Mouse (Mus musculus): ENCODE data around the gene Tspan13. TPM values are rescaled to one million over a fixed set of nuclear protein-coding genes. Genes with fewer than 3 reads are reported as not detected.

Gene Tspan13
- polyA plus RNA-seq, 1 experiment from 2014 or later, result 127 TPM

GRCm38 (mm10) chr12:36039541-36040084 is 2.7 kb downstream of the Tspan13 start:
- Histone ChIP-seq H3K27me3 (ENCODE audit: control insufficient read depth, insufficient read depth, low read length) (no peaks in the 10 kb centered on the region), H3K9ac (ENCODE audit: low read length) (0 out of 2 replicates have a peak overlapping the region, but pooled peaks have one; percentile 12), H3K4me3 (replicated peaks; ENCODE audit: low read length) (peak overlapping the region; percentile 16), H3K4me1 (ENCODE audit: control insufficient read depth, insufficient read depth, low read length) (peaks cover 12% of the 10 kb centered on the region; the same call in 1 of the 2 replicates), H3K9me3 (replicated peaks; ENCODE audit: control insufficient read depth, low read length) (no peaks in the 10 kb centered on the region), H3K27ac (ENCODE audit: low read length) (peak overlapping the region; percentile 19; the same call in 1 of the 2 replicates), H3K4me2 (ENCODE audit: low read depth, low read length) (peak overlapping the region; percentile 34), H3K36me3 (ENCODE audit: control insufficient read depth, insufficient read depth, low read length) (no peaks in the 10 kb centered on the region)
- no peak for ATAC-seq (ENCODE audit: insufficient read depth, low FRiP score)
- 51% methylated on average over 9 of the region's 9 CpGs for WGBS

DNA sequence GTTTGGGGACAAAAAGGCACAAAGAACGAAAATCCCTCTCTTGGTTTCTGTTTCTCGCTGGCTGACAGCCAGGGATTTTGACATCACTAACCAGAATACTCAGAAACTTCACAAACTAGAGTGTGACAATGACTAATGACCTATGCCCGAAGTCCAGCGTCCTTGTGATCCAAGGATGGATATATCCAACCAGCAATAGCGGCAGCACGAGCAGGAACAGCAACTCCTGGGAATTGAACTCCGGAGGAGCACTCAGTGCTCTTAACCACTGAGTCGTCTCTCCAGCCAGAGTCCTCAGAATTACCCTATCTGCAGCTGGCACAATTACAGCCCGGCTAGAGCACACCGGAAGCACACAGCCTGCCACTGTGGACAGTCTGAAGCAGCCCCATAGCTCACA is 5.5 kb downstream of the Tspan13 start:
- no peak for ATAC-seq (ENCODE audit: insufficient read depth, low FRiP score)
- H3K27ac ChIP-seq (ENCODE audit: low read length), result no peak overlapping the region
- H3K4me3 ChIP-seq (replicated peaks; ENCODE audit: low read length), result no peak overlapping the region
- H3K9me3 ChIP-seq (replicated peaks; ENCODE audit: control insufficient read depth, low read length), result no peaks in the 10 kb centered on the region
- 58% methylated on average over 10 of the region's 10 CpGs for WGBS
- no peak overlapping the region for H3K9ac ChIP-seq (ENCODE audit: low read length)
- H3K36me3 ChIP-seq (ENCODE audit: control insufficient read depth, insufficient read depth, low read length), result no peaks in the 10 kb centered on the region
- H3K4me2 ChIP-seq (ENCODE audit: low read depth, low read length), result no peak overlapping the region
- H3K27me3 ChIP-seq (ENCODE audit: control insufficient read depth, insufficient read depth, low read length), result no peaks in the 10 kb centered on the region
- H3K4me1 ChIP-seq (ENCODE audit: control insufficient read depth, insufficient read depth, low read length), result peaks cover 12% of the 10 kb centered on the region; the same call in 1 of the 2 replicates

GRCm38 (mm10) chr12:36036121-36036520 is 6.2 kb downstream of the Tspan13 start:
- no peak for ATAC-seq (ENCODE audit: insufficient read depth, low FRiP score)

GRCm38 (mm10) chr12:36035501-36035900 is 6.8 kb downstream of the Tspan13 start:
- Histone ChIP-seq H3K9ac (ENCODE audit: low read length) (no peak overlapping the region), H3K4me2 (ENCODE audit: low read depth, low read length) (no peak overlapping the region), H3K27me3 (ENCODE audit: control insufficient read depth, insufficient read depth, low read length) (no peaks in the 10 kb centered on the region), H3K36me3 (ENCODE audit: control insufficient read depth, insufficient read depth, low read length) (no peaks in the 10 kb centered on the region), H3K4me1 (ENCODE audit: control insufficient read depth, insufficient read depth, low read length) (peaks cover 5% of the 10 kb centered on the region; the same call in 1 of the 2 replicates), H3K27ac (ENCODE audit: low read length) (no peak overlapping the region), H3K9me3 (replicated peaks; ENCODE audit: control insufficient read depth, low read length) (no peaks in the 10 kb centered on the region), H3K4me3 (replicated peaks; ENCODE audit: low read length) (no peak overlapping the region)
- 94% methylated on average over 6 of the region's 6 CpGs for WGBS
- ATAC-seq (ENCODE audit: insufficient read depth, low FRiP score), result no peak

More at GRCm38 (mm10) chr12:36036121-36036520, 6.2 kb downstream of the Tspan13 start:
- Histone ChIP-seq H3K4me2 (ENCODE audit: low read depth, low read length) (no peak overlapping the region), H3K9ac (ENCODE audit: low read length) (no peak overlapping the region), H3K27ac (ENCODE audit: low read length) (no peak overlapping the region), H3K4me3 (replicated peaks; ENCODE audit: low read length) (no peak overlapping the region), H3K4me1 (ENCODE audit: control insufficient read depth, insufficient read depth, low read length) (peaks cover 9% of the 10 kb centered on the region; the same call in 1 of the 2 replicates), H3K9me3 (replicated peaks; ENCODE audit: control insufficient read depth, low read length) (no peaks in the 10 kb centered on the region), H3K36me3 (ENCODE audit: control insufficient read depth, insufficient read depth, low read length) (no peaks in the 10 kb centered on the region), H3K27me3 (ENCODE audit: control insufficient read depth, insufficient read depth, low read length) (no peaks in the 10 kb centered on the region)
- 97% methylated on average over 7 of the region's 7 CpGs for WGBS

DNA sequence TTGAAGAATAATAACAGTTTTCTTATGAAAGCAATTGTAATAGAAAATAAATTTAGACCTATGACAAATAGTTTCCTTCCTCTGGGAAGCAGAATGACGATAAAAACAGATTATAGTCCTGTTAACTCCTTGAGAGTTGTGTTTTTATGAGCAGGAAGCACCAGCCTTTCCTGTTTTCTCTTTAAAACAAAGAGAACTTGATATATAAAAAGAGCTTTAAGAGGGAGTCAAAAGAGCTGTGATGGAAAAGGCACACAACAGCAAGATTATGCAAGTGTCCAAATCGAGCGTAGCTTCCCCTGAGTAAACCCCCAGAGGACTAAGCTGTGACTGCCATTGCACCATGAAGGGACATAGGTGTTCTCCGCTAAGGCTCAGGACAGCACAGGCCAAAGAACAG is 9.9 kb downstream of the Tspan13 start:
- H3K9me3 ChIP-seq (replicated peaks; ENCODE audit: control insufficient read depth, low read length), result no peaks in the 10 kb centered on the region
- no peak for ATAC-seq (ENCODE audit: insufficient read depth, low FRiP score)
- H3K36me3 ChIP-seq (ENCODE audit: control insufficient read depth, insufficient read depth, low read length), result no peaks in the 10 kb centered on the region
- H3K4me1 ChIP-seq (ENCODE audit: control insufficient read depth, insufficient read depth, low read length), result no peaks in the 10 kb centered on the region
- 66% methylated on average over 4 of the region's 4 CpGs for WGBS
- H3K4me2 ChIP-seq (ENCODE audit: low read depth, low read length), result no peak overlapping the region
- H3K27ac ChIP-seq (ENCODE audit: low read length), result no peak overlapping the region
- H3K27me3 ChIP-seq (ENCODE audit: control insufficient read depth, insufficient read depth, low read length), result no peaks in the 10 kb centered on the region
- no peak overlapping the region for H3K9ac ChIP-seq (ENCODE audit: low read length)
- no peak overlapping the region for H3K4me3 ChIP-seq (replicated peaks; ENCODE audit: low read length)

DNA sequence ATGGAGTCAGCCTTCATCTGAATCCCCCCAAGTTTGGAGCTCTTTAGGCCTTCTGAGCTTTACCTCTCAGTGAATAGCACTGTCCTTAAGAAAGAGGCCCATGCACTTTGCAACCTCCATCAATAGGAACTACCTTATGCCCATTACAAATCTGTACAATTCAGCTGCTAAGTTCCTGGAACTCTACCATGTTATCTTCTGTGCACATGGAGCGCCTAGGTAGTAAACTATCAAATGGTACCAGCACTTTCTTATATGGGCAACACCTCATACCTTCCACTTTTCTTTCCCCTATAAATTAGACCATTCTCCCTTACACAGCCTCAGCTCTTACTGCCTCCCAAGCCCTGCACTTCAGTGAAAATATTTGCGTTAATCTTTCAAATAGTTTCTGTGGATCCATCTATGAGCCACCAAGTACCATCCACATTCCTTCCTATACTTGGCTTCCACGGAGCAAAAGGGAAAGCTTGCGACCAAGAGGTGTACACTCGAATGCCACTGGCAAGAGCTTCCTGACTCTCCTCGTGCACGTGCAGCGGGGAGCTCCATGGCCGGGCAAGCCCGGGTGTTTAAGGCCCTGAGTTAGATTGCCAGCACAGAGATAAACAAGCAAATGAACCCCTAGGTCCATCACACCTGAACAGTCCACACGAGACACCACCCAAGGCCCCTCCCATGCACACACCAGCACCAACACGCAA is 11.5 kb downstream of the Tspan13 start:
- no peak for ATAC-seq (ENCODE audit: insufficient read depth, low FRiP score)
- H3K9ac ChIP-seq (ENCODE audit: low read length), result no peak overlapping the region
- no peak overlapping the region for H3K4me2 ChIP-seq (ENCODE audit: low read depth, low read length)
- no peaks in the 10 kb centered on the region for H3K9me3 ChIP-seq (replicated peaks; ENCODE audit: control insufficient read depth, low read length)
- no peaks in the 10 kb centered on the region for H3K36me3 ChIP-seq (ENCODE audit: control insufficient read depth, insufficient read depth, low read length)
- 82% methylated on average over 12 of the region's 12 CpGs for WGBS
- no peak overlapping the region for H3K27ac ChIP-seq (ENCODE audit: low read length)
- H3K4me1 ChIP-seq (ENCODE audit: control insufficient read depth, insufficient read depth, low read length), result no peaks in the 10 kb centered on the region
- no peak overlapping the region for H3K4me3 ChIP-seq (replicated peaks; ENCODE audit: low read length)
- H3K27me3 ChIP-seq (ENCODE audit: control insufficient read depth, insufficient read depth, low read length), result no peaks in the 10 kb centered on the region

- H3K4me1 ChIP-seq (ENCODE audit: control insufficient read depth, insufficient read depth, low read length), result no peaks in the 10 kb centered on the region
- 62% methylated on average over 4 of the region's 6 CpGs for WGBS
- H3K4me2 ChIP-seq (ENCODE audit: low read depth, low read length), result no peak overlapping the region
- no peak for ATAC-seq (ENCODE audit: insufficient read depth, low FRiP score)
- no peaks in the 10 kb centered on the region for H3K27me3 ChIP-seq (ENCODE audit: control insufficient read depth, insufficient read depth, low read length)
- H3K9ac ChIP-seq (ENCODE audit: low read length), result no peak overlapping the region
- H3K36me3 ChIP-seq (ENCODE audit: control insufficient read depth, insufficient read depth, low read length), result no peaks in the 10 kb centered on the region
- H3K27ac ChIP-seq (ENCODE audit: low read length), result no peak overlapping the region
- H3K4me3 ChIP-seq (replicated peaks; ENCODE audit: low read length), result no peak overlapping the region
- no peaks in the 10 kb centered on the region for H3K9me3 ChIP-seq (replicated peaks; ENCODE audit: control insufficient read depth, low read length)
Observed at GRCm38 (mm10) chr12:36029687-36030086, 12.6 kb downstream of the Tspan13 start.

- Histone ChIP-seq H3K9ac (ENCODE audit: low read length) (no peak overlapping the region), H3K27ac (ENCODE audit: low read length) (no peak overlapping the region; the same call in 1 of the 2 replicates), H3K4me1 (ENCODE audit: control insufficient read depth, insufficient read depth, low read length) (no peaks in the 10 kb centered on the region), H3K4me2 (ENCODE audit: low read depth, low read length) (no peak overlapping the region), H3K36me3 (ENCODE audit: control insufficient read depth, insufficient read depth, low read length) (no peaks in the 10 kb centered on the region), H3K9me3 (replicated peaks; ENCODE audit: control insufficient read depth, low read length) (no peaks in the 10 kb centered on the region), H3K4me3 (replicated peaks; ENCODE audit: low read length) (no peak overlapping the region), H3K27me3 (ENCODE audit: control insufficient read depth, insufficient read depth, low read length) (no peaks in the 10 kb centered on the region)
- ATAC-seq (ENCODE audit: insufficient read depth, low FRiP score), result no peak
- WGBS, result 52% methylated on average over 5 of the region's 5 CpGs
Observed at GRCm38 (mm10) chr12:36028968-36029645, 13.2 kb downstream of the Tspan13 start.

DNA sequence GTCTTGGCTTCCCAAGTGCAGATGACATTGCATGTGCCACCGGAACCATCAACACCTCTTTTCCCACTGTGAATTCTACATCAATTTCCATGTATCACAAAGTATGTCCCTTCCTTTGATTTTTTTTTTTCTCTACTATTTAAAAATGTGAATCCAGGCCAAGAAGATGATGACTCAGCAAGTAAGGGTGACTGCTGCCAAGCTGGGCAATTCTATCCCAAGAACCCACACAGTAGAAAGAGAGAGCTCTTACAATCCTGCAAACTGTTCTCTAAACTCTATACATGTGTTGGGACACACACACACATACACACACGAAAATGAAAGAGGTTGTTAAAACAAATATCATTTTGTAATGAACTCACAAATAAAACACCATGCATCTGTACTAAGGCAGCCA is 15.1 kb downstream of the Tspan13 start:
- no peaks in the 10 kb centered on the region for H3K4me1 ChIP-seq (ENCODE audit: control insufficient read depth, insufficient read depth, low read length)
- 77% methylated on average over 2 of the region's 2 CpGs for WGBS
- H3K9ac ChIP-seq (ENCODE audit: low read length), result no peak overlapping the region
- H3K9me3 ChIP-seq (replicated peaks; ENCODE audit: control insufficient read depth, low read length), result no peaks in the 10 kb centered on the region
- H3K4me2 ChIP-seq (ENCODE audit: low read depth, low read length), result no peak overlapping the region
- no peaks in the 10 kb centered on the region for H3K27me3 ChIP-seq (ENCODE audit: control insufficient read depth, insufficient read depth, low read length)
- no peaks in the 10 kb centered on the region for H3K36me3 ChIP-seq (ENCODE audit: control insufficient read depth, insufficient read depth, low read length)
- H3K27ac ChIP-seq (ENCODE audit: low read length), result no peak overlapping the region
- ATAC-seq (ENCODE audit: insufficient read depth, low FRiP score), result no peak
- H3K4me3 ChIP-seq (replicated peaks; ENCODE audit: low read length), result no peak overlapping the region

All from stomach, embryonic 16.5 days (tissue).